Mouse (Mus musculus) forebrain, embryonic 16.5 days (tissue): ENCODE data around the gene Wdfy4. TPM values are rescaled to one million over a fixed set of nuclear protein-coding genes. Genes with fewer than 3 reads are reported as not detected.
A peak's percentile ranks its signal among the peaks of the same experiment; 100 is the strongest.

Experiments
- ATAC-seq: fragments of 200-750 bp; cut with Nextera tagmentation; 2 replicates; pipeline ENCODE4 v1.8.0; 2017; ENCODE audit warnings: mild to moderate bottlenecking, moderate library complexity
- H3K27ac ChIP-seq: fragments of 300-500 bp; sonication (generic); 2 replicates; pipeline ENCODE4 v1.5.1; 2014; ENCODE audit warnings: low read length, control low read depth
- H3K27me3 ChIP-seq: fragments of 300-500 bp; sonication (generic); replicated peaks from 2 replicates; pipeline ENCODE4 v1.6.1; 2014; ENCODE audit warnings: low read length; ENCODE audit not compliant: control insufficient read depth, insufficient read depth
- H3K36me3 ChIP-seq: fragments of 300-500 bp; sonication (generic); 2 replicates; pipeline ENCODE4 v1.6.1; 2014; ENCODE audit not compliant: control insufficient read depth, insufficient read depth
- H3K4me1 ChIP-seq: fragments of 300-500 bp; sonication (generic); replicated peaks from 2 replicates; pipeline ENCODE4 v1.6.1; 2014; ENCODE audit warnings: low read length; ENCODE audit not compliant: control insufficient read depth, insufficient read depth
- H3K4me2 ChIP-seq: fragments of 300-500 bp; sonication (generic); 2 replicates; pipeline ENCODE4 v1.6.1; 2014; ENCODE audit warnings: mild to moderate bottlenecking, low read length, control low read depth
- H3K4me3 ChIP-seq: fragments of 300-500 bp; sonication (generic); replicated peaks from 2 replicates; pipeline ENCODE4 v1.5.1; 2014; ENCODE audit warnings: mild to moderate bottlenecking, low read length, control low read depth
- H3K9ac ChIP-seq: fragments of 300-500 bp; sonication (generic); replicated peaks from 2 replicates; pipeline ENCODE4 v1.6.1; 2014; ENCODE audit warnings: low read depth, low read length, control low read depth
- H3K9me3 ChIP-seq: fragments of 300-500 bp; sonication (generic); 2 replicates; pipeline ENCODE4 v1.6.1; 2016; ENCODE audit warnings: low read length; ENCODE audit not compliant: control insufficient read depth
- WGBS: fragments of 180-500 bp; shearing (Covaris S2); extraction: QIAGEN DNeasy Blood & Tissue Kit; methylation state at CpG from one replicate; pipeline ENCODE4 v1.1.7; 2014; 5-methylcytosine and 5-hydroxymethylcytosine counted together
- polyA plus RNA-seq: library from polyadenylated mRNA; unstranded; fragments of >200 nt; fragmentation: Nextera tagmentation; extraction: Ambion mirVana; gene quantifications from 2 replicates; pipeline ENCODE4 v1.2.1, GENCODE M21; 2015

Gene Wdfy4
- polyA plus RNA-seq, 1 experiment from 2014 or later, result 0.06 TPM

DNA sequence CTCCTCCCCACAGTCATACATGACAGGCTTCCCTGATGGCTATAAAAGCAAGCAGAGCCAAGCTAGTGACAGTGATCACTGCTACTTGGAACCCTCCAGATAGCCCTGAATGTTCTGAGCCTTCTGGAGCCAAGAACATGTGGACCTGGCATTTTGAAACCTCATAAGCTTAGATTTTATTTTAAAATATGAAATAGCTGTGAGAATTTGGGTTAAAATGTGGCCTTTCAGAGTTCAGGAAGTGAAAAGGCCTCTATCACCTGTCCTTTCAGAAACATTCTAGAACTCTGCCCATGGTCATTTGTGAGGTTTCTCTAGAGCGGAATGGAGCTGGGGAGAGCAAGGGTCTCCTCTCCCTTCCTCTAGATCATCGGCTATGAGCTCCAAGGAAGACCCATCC is 194.2 kb downstream of the Wdfy4 start, which contains the start of gene Lrrc18:
TSS of gene Lrrc18 (plus strand) at position 301 of the 400 bp plus-strand sequence.
- H3K4me1 ChIP-seq, result peaks cover 7% of the 10 kb centered on the region; the same call in 1 of the 2 replicates
- no peaks in the 10 kb centered on the region for H3K36me3 ChIP-seq
- H3K9me3 ChIP-seq, result no peaks in the 10 kb centered on the region
- ATAC-seq, result no peak
- no peak within 1 kb of the TSS for H3K9ac ChIP-seq
- no peak within 1 kb of the TSS for H3K4me2 ChIP-seq
- 91% methylated on average over 2 of the region's 2 CpGs for WGBS
- no peaks in the 10 kb centered on the region for H3K27me3 ChIP-seq
- H3K4me3 ChIP-seq, result no peak within 1 kb of the TSS
- H3K27ac ChIP-seq, result no peak within 1 kb of the TSS

DNA sequence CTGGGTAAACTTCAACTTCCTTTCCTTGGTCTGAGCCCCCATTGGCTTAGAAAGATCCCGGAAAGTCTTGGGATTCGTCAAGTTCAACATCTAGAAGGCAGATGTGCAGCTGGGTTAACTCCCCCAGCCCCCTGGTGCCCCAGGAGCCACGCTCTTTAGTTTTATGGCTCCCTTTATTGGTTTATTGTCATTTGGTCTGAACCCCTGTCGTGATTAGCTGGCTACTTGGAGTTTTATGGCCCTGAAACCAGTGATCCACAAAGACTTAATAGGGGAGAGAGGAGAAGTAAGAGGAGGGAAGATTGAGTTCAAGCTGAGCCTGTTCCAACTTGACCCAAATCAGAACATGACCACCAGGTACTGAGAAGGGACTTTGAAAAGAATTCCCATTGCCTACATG is 198.6 kb downstream of the Wdfy4 start:
- no peak overlapping the region for H3K27ac ChIP-seq
- ATAC-seq, result no peak
- H3K27me3 ChIP-seq, result no peaks in the 10 kb centered on the region
- no peaks in the 10 kb centered on the region for H3K4me1 ChIP-seq
- H3K9ac ChIP-seq, result no peak overlapping the region
- WGBS, result 66% methylated on average over 4 of the region's 4 CpGs
- H3K36me3 ChIP-seq, result no peaks in the 10 kb centered on the region
- H3K9me3 ChIP-seq, result no peaks in the 10 kb centered on the region
- no peak overlapping the region for H3K4me2 ChIP-seq
- no peak overlapping the region for H3K4me3 ChIP-seq

DNA sequence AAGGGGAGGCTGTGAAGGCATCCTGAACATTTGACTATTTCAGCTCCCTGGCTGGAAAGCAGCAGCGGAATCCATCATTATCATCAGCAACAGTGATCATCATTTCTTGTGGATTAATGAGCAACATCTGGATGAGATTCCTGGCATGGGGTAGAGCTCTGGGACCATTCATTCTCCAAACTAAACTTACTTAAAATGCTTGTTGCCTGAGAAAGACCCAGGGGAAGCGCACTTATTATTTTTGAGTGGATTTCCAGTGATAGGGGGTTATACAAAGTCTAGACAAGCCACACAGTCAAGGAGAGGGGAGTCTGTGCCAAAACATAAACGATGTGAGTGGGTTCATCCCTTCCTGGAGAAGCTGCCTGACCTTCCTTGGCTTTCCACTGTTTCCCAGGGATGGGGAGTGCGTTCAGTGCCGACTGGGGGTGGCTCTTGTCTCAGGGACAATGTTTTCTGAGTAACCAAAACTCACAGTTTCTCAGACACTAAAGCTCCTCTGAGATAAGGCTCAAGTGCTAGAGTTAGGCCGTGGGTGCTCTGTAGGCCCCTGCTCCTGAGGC is 201.1 kb downstream of the Wdfy4 start:
- Histone ChIP-seq H3K4me1 (no peaks in the 10 kb centered on the region), H3K36me3 (no peaks in the 10 kb centered on the region), H3K4me3 (no peak overlapping the region), H3K4me2 (no peak overlapping the region), H3K9ac (no peak overlapping the region), H3K27me3 (no peaks in the 10 kb centered on the region), H3K27ac (no peak overlapping the region), H3K9me3 (no peaks in the 10 kb centered on the region)
- no peak for ATAC-seq
- 77% methylated on average over 6 of the region's 6 CpGs for WGBS

DNA sequence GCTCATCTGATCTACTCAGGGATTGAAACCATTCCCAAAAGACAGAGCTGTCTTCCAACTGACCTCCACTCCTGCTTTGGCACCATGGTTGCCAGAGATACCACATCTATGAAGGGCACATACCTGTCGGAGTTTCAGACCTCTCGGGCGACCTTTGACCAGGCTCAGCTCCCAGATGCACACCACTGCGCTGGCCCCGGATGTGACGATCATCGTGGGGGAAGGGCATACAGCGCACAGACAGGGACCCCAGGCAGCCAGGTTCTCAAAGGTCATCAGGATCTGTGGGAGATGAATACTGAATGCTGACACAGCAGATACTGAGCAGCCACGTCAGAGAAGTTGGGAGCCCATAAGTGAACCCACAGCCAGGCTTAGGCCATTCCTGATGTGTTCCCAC is 214.6 kb downstream of the Wdfy4 start:
- WGBS, result 86% methylated on average over 9 of the region's 9 CpGs
- Histone ChIP-seq H3K4me1 (no peaks in the 10 kb centered on the region), H3K9me3 (no peaks in the 10 kb centered on the region), H3K4me3 (no peak overlapping the region), H3K36me3 (no peaks in the 10 kb centered on the region), H3K9ac (no peak overlapping the region), H3K4me2 (no peak overlapping the region), H3K27ac (no peak overlapping the region), H3K27me3 (no peaks in the 10 kb centered on the region)
- ATAC-seq, result no peak

DNA sequence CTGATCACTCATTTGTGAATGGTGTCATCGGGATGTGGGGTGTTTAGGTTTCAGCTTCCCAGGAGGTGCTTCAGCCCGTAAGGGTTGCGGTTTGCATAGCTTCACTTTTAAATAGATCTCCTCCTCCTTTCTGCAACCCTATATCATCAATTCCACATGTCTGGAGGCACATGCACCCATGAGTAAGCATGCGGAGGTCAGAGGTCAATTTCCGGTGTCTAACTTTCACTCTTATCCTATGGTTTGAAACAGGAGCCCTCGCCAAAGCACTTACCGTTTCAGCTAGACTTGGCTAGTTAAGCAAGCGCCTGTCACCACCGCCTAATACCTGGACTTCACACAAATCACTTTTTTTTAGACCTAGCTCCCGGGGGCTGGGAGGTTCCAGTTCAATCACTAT is 220.6 kb downstream of the Wdfy4 start:
- Histone ChIP-seq H3K27ac (no peak overlapping the region), H3K4me2 (no peak overlapping the region), H3K4me1 (no peaks in the 10 kb centered on the region), H3K9me3 (no peaks in the 10 kb centered on the region), H3K4me3 (no peak overlapping the region), H3K27me3 (no peaks in the 10 kb centered on the region), H3K36me3 (no peaks in the 10 kb centered on the region), H3K9ac (no peak overlapping the region)
- no peak for ATAC-seq
- 87% methylated on average over 10 of the region's 10 CpGs for WGBS

DNA sequence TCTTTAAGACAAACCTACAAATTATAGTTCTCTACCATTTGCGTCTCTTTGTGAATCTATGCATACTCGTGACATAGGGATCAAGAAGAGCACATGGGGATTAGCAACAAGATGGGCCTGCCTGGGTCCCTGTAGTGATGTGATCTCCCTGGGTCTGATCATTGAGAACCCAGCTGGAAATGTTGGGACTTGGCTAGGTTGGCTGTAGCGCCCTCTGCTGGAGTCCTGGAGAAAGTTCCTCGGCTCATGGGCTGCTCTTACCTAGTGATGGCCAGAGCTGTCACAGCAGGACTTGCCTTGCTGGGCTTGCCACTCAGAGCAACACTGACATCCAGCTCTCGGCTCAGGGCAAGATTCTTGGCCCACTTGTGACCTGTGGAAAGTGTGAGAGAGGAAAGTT is 224.8 kb downstream of the Wdfy4 start:
- Histone ChIP-seq H3K27ac (no peak overlapping the region), H3K4me2 (no peak overlapping the region), H3K4me1 (no peaks in the 10 kb centered on the region), H3K4me3 (no peak overlapping the region), H3K9me3 (no peaks in the 10 kb centered on the region), H3K36me3 (no peaks in the 10 kb centered on the region), H3K9ac (no peak overlapping the region), H3K27me3 (no peaks in the 10 kb centered on the region)
- ATAC-seq, result peak; percentile 23; the same call in 1 of the 2 replicates
- 32% methylated on average over 5 of the region's 5 CpGs for WGBS

DNA sequence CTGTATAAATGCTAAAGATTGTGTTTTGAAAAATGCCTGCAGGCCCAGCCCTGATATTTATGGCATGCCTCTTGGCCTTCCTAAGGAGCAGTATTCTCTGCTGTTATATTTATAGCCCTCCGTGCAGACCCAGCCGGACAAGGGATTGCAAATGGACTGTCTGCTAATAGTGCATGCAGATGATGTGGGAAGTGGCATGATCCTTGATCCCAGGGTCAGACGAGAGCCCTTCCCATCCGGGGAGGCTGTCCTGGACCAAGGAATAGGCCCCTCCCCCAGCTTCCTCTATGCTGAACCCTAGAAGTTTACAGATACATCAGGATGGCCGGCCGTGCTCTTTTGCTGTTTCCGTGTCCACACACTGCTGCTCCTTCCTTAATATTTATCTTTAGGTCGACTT is 226.6 kb downstream of the Wdfy4 start:
- H3K27me3 ChIP-seq, result no peaks in the 10 kb centered on the region
- no peak overlapping the region for H3K9ac ChIP-seq
- no peak overlapping the region for H3K27ac ChIP-seq
- WGBS, result 85% methylated on average over 8 of the region's 8 CpGs
- H3K36me3 ChIP-seq, result no peaks in the 10 kb centered on the region
- ATAC-seq, result no peak
- no peak overlapping the region for H3K4me3 ChIP-seq
- no peaks in the 10 kb centered on the region for H3K4me1 ChIP-seq
- H3K9me3 ChIP-seq, result no peaks in the 10 kb centered on the region
- H3K4me2 ChIP-seq, result no peak overlapping the region

DNA sequence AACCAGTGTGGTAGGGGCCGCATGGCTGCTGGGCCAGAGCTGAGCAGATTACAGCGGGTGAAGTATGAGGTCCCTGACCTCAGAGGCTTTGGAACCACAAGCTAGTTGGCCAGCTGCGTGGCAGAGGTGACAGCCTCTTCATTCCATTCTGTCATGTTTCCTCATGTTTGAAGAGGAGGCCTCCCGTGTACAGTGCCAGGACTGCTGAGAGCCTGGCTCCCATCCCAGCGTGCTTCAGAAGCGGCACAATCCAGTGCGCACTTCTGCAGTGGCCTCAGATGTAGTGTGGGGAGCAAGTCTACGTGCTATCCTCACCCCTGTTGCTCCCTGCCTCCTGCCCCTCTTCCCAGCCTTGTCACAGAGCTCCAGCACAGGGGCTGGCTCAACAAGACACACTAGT is 228.8 kb downstream of the Wdfy4 start:
- no peak overlapping the region for H3K9ac ChIP-seq
- no peak overlapping the region for H3K27ac ChIP-seq

DNA sequence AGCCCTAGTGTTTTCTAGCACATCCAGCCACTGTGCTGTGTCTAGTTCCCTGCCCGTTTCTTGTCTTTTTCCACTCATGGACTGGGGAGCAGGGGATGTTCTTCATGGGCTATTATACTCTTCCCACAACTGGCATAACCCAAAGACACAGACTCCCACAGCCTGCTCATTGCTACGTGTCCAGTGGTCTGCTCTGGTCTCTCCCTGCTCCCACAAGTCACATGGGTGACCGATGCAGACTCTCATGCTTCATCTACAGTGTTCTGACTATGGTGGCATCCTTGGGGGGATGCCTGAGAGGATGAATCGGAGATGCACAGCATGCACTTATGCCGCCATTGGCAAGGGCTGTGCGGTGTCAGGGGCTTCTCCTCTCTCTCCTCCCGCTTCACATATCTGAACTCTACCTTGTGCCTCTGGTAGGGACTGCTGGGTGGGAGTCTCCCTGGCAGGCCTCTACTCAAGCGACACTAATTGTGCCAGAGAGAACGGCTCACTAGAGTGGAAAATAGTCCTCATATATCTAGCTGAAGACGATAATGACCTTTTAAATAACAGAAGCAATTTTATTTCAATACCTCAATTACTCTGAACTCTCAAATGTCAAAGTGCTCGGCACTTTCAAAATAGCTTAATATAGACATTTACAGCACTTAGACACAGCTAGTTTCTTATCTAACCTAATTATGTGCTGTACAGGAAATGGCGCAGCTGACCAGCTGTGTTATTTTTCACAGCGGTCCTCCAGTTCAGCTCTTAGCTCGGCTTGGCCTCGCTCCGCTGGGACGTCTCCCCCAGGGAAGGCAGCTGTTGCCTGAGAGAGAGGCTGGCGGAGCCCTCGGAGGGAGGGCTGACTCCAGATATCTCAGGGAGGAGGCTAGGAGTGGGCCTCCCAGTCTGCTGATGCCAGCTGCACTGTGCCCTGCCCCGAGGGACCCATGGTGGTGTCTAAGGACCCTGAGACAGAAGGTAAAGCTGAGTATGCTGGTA is 234.7 kb downstream of the Wdfy4 start:
- no peak overlapping the region for H3K4me2 ChIP-seq
- H3K27me3 ChIP-seq, result no peaks in the 10 kb centered on the region
- no peaks in the 10 kb centered on the region for H3K36me3 ChIP-seq
- peak; percentile 78 for ATAC-seq
- H3K4me3 ChIP-seq, result no peak overlapping the region
- WGBS, result 41% methylated on average over 20 of the region's 20 CpGs
- H3K27ac ChIP-seq, result peak overlapping the region; percentile 26; the same call in 1 of the 2 replicates
- no peak overlapping the region for H3K9ac ChIP-seq
- H3K9me3 ChIP-seq, result no peaks in the 10 kb centered on the region
- H3K4me1 ChIP-seq, result peaks cover 5% of the 10 kb centered on the region

More for the DNA sequence above, 228.8 kb downstream of the Wdfy4 start:
- no peaks in the 10 kb centered on the region for H3K4me1 ChIP-seq
- no peak overlapping the region for H3K4me2 ChIP-seq
- no peaks in the 10 kb centered on the region for H3K36me3 ChIP-seq
- 0 out of 2 replicates have a peak, but pooled peaks have one; percentile 31 for ATAC-seq
- no peaks in the 10 kb centered on the region for H3K9me3 ChIP-seq
- WGBS, result 53% methylated on average over 8 of the region's 8 CpGs
- no peaks in the 10 kb centered on the region for H3K27me3 ChIP-seq
- H3K4me3 ChIP-seq, result no peak overlapping the region
